Mouse (Mus musculus): ENCODE data around the gene Hcrt.
"Not testable (repeated sequence)": the region's sequence is repeated elsewhere in the genome, so short reads cannot be mapped to it uniquely, and the experiment has no call there.

DNA sequence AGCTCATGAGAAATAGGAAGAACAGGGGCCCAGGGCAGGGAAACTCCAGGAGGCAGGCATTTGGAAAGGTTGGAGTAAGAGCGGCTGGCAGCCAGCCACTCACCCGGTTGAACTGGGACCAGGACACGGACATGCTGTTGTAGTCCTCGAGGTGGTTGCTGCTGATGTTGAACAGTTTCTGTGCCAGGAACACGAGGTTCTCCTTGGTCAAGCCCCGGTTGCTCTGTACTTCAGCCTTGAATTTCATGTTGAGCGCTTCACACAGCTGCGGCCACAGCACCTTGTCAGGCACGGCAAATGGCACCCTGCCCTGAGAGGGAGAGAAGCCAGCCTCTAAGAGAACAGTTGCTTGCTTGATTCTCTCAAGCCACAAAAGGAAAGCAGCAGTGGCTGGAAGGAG is 27.9 kb upstream of the Hcrt start:
- TF ChIP-seq CTCF (IDR thresholded peaks at IDR 0.05; ENCODE audit: borderline replicate concordance, insufficient read depth, low read depth, low read length); POLR2A (IDR thresholded peaks at IDR 0.05; ENCODE audit: borderline replicate concordance, insufficient read depth, low read length): not testable (repeated sequence)
